Mouse (Mus musculus) left cerebral cortex, adult 9 months (tissue): ENCODE measurements around the gene Arhgap21.

Experiments
- DNase-seq, 2 experiments: peaks; one replicate each; pipeline ENCODE4 v3.0.0; 2022; ENCODE audit warnings: low spot score in 2 of 2

Gene Arhgap21

GRCm38 (mm10) chr2:20896446-20896845 lies 72.2 kb downstream of the Arhgap21 start:
- no peak for DNase-seq

- no peak for DNase-seq
Measured at GRCm38 (mm10) chr2:20894100-20894690, 74.5 kb downstream of the Arhgap21 start.

- no peak for DNase-seq
Measured at GRCm38 (mm10) chr2:20888751-20889150, 79.9 kb downstream of the Arhgap21 start.

GRCm38 (mm10) chr2:20883288-20883687 lies 85.4 kb downstream of the Arhgap21 start:
- DNase-seq: no peak

- no peak for DNase-seq
Measured at GRCm38 (mm10) chr2:20879877-20880605, 88.6 kb downstream of the Arhgap21 start.

- DNase-seq: no peak
Measured at GRCm38 (mm10) chr2:20874621-20875020, 94.1 kb downstream of the Arhgap21 start.

GRCm38 (mm10) chr2:20869212-20869965 lies 99.3 kb downstream of the Arhgap21 start:
- no peak for DNase-seq

- no peak for DNase-seq
Measured at GRCm38 (mm10) chr2:20868052-20868451, 100.6 kb downstream of the Arhgap21 start.

GRCm38 (mm10) chr2:20865795-20866194 lies 102.9 kb downstream of the Arhgap21 start:
- no peak for DNase-seq

GRCm38 (mm10) chr2:20864569-20864968 lies 104.1 kb downstream of the Arhgap21 start:
- DNase-seq: no peak

- no peak for DNase-seq
Measured at GRCm38 (mm10) chr2:20860756-20861155, 107.9 kb downstream of the Arhgap21 start.

- no peak for DNase-seq
Measured at GRCm38 (mm10) chr2:20849346-20849745, 119.3 kb downstream of the Arhgap21 start.

GRCm38 (mm10) chr2:20831608-20832406 lies 136.9 kb downstream of the Arhgap21 start:
- no peak for DNase-seq

GRCm38 (mm10) chr2:20830882-20831281 lies 137.8 kb downstream of the Arhgap21 start:
- DNase-seq: no peak

GRCm38 (mm10) chr2:20826258-20826657 lies 142.4 kb downstream of the Arhgap21 start:
- DNase-seq: no peak

- no peak for DNase-seq
Measured at GRCm38 (mm10) chr2:20818226-20818625, 150.5 kb downstream of the Arhgap21 start.

GRCm38 (mm10) chr2:20813986-20814385 lies 154.7 kb downstream of the Arhgap21 start:
- no peak for DNase-seq

- DNase-seq: peak in 1 of 2 experiments; percentile 25
Measured at GRCm38 (mm10) chr2:20811506-20811905, 157.2 kb downstream of the Arhgap21 start.

GRCm38 (mm10) chr2:20801236-20801890 lies 167.3 kb downstream of the Arhgap21 start:
- DNase-seq: no peak
